ENCODE assay signal across 7 mouse cellular contexts in genomic region chr16:90349700-90350548, GRCm38 (mm10). TPM values are rescaled to one million over a fixed set of nuclear protein-coding genes. Genes with fewer than 3 reads are reported as not detected.
DNase-seq lines count a peak whose midpoint lies in the region; ATAC-seq and TF ChIP-seq lines count a peak whose summit lies in the region.

No protein-coding gene starts in this region.

- H3K27me3 ChIP-seq in embryonic facial prominence, embryonic 15.5 days = no peaks in the 10 kb centered on the region; the same call in 1 of the 2 replicates
- H3K27me3 ChIP-seq in heart, embryonic 10.5 days (ENCODE audit: insufficient read depth, poor library complexity, severe bottlenecking) = no peaks in the 10 kb centered on the region
- no peaks in the 10 kb centered on the region for H3K27me3 ChIP-seq in midbrain, embryonic 11.5 days (ENCODE audit: control insufficient read depth, insufficient read depth, low read length)
- H3K27me3 ChIP-seq in small intestine, adult 2 months (ENCODE audit: control insufficient read depth, insufficient read depth, low read length) = no peaks in the 10 kb centered on the region

- no peak overlapping the region for H3K27ac ChIP-seq in embryonic facial prominence, embryonic 15.5 days (replicated peaks)
- H3K27ac ChIP-seq in heart, embryonic 10.5 days = peak overlapping the region; percentile 62; the same call in 1 of the 2 replicates
- H3K27ac ChIP-seq in midbrain, embryonic 11.5 days (ENCODE audit: low read depth, low read length) = no peak overlapping the region
- no peak overlapping the region for H3K27ac ChIP-seq in small intestine, adult 2 months (ENCODE audit: insufficient read depth, low read depth, low read length)

- no peak overlapping the region for H3K4me2 ChIP-seq in embryonic facial prominence, embryonic 15.5 days (replicated peaks)
- no peak overlapping the region for H3K4me2 ChIP-seq in midbrain, embryonic 11.5 days

- H3K36me3 ChIP-seq in embryonic facial prominence, embryonic 15.5 days = no peaks in the 10 kb centered on the region
- no peaks in the 10 kb centered on the region for H3K36me3 ChIP-seq in heart, embryonic 10.5 days
- H3K36me3 ChIP-seq in midbrain, embryonic 11.5 days (ENCODE audit: control insufficient read depth, insufficient read depth, low read length) = no peaks in the 10 kb centered on the region
- no peaks in the 10 kb centered on the region for H3K36me3 ChIP-seq in small intestine, adult 2 months (ENCODE audit: control insufficient read depth, insufficient read depth, low read length)

- intact Hi-C loops in left cerebral cortex, postnatal 4 days (cut with DNase I) = no loop called here

- TF ChIP-seq CTCF in small intestine, adult 2 months (IDR thresholded peaks at IDR 0.05; ENCODE audit: extremely low read depth, insufficient read length, insufficient replicate concordance, low read depth, low read length) = peak; percentile 8; the same call in 1 of the 2 replicates

- DNase-seq in adrenal gland, postnatal 36 days = peak; percentile 66 to 73
- DNase-seq in heart, embryonic 10.5 days (ENCODE audit: low spot score) = peak; percentile 91
- peak; percentile 60 to 80 for DNase-seq in kidney, adult 8-10 months
- DNase-seq in left cerebral cortex, postnatal 4 days = peak; percentile 61
- DNase-seq in midbrain, embryonic 11.5 days (ENCODE audit: low spot score, missing footprints) = peak; percentile 98

- no peaks in the 10 kb centered on the region for H3K4me1 ChIP-seq in embryonic facial prominence, embryonic 15.5 days
- H3K4me1 ChIP-seq in heart, embryonic 10.5 days = no peaks in the 10 kb centered on the region
- no peaks in the 10 kb centered on the region for H3K4me1 ChIP-seq in midbrain, embryonic 11.5 days (ENCODE audit: control insufficient read depth, insufficient read depth, low read length)
- H3K4me1 ChIP-seq in small intestine, adult 2 months (ENCODE audit: control insufficient read depth, insufficient read depth, insufficient read length, low read length) = no peaks in the 10 kb centered on the region

- H3K9me3 ChIP-seq in embryonic facial prominence, embryonic 15.5 days (replicated peaks) = no peaks in the 10 kb centered on the region
- no peaks in the 10 kb centered on the region for H3K9me3 ChIP-seq in heart, embryonic 10.5 days
- H3K9me3 ChIP-seq in midbrain, embryonic 11.5 days (ENCODE audit: control insufficient read depth, low read length) = no peaks in the 10 kb centered on the region

- H3K9ac ChIP-seq in embryonic facial prominence, embryonic 15.5 days = no peak overlapping the region
- no peak overlapping the region for H3K9ac ChIP-seq in midbrain, embryonic 11.5 days (ENCODE audit: low read length)

- H3K4me3 ChIP-seq in embryonic facial prominence, embryonic 15.5 days (replicated peaks) = no peak overlapping the region
- H3K4me3 ChIP-seq in heart, embryonic 10.5 days = no peak overlapping the region
- H3K4me3 ChIP-seq in midbrain, embryonic 11.5 days (ENCODE audit: low read depth, low read length) = no peak overlapping the region
- H3K4me3 ChIP-seq in small intestine, adult 2 months (ENCODE audit: low read depth, low read length) = no peak overlapping the region

- peak; percentile 87 for ATAC-seq in embryonic facial prominence, embryonic 15.5 days (ENCODE audit: insufficient number of reproducible peaks, low FRiP score, low TSS enrichment, low read depth)
- peak; percentile 96 for ATAC-seq in midbrain, embryonic 11.5 days (ENCODE audit: low FRiP score)

- 29% methylated on average over 12 of the region's 13 CpGs for WGBS in embryonic facial prominence, embryonic 15.5 days
- 28% methylated on average over 13 of the region's 13 CpGs for whole genome bisulfite sequencing in heart, embryonic 10.5 days
- 30% methylated on average over 12 of the region's 13 CpGs for WGBS in midbrain, embryonic 11.5 days
- 28% methylated on average over 13 of the region's 13 CpGs for WGBS in small intestine, adult 2 months

- no peak for TF ChIP-seq POLR2A in small intestine, adult 2 months (IDR thresholded peaks at IDR 0.05; ENCODE audit: low read depth, low read length)

RNA-seq across cellular contexts. Expression of gene Hunk, which starts 35.9 kb away (rescaled TPM):
- total RNA-seq in adrenal gland, postnatal 36 days (2021) = 10 to 100 TPM in 1 of 2 experiments, 1 to 10 TPM in 1; 4.3 to 10.5 TPM
- polyA plus RNA-seq in embryonic facial prominence, embryonic 15.5 days (2015; fragmentation: Nextera tagmentation; extraction: Ambion mirVana) = 12.4 and 12.9 TPM in 2 replicates
- 20.0 and 22.8 TPM in 2 replicates for polyA plus RNA-seq in heart, embryonic 10.5 days (2016; fragmentation: Nextera tagmentation; extraction: Ambion mirVana)
- total RNA-seq in left cerebral cortex, postnatal 4 days (2021) = 10 to 100 TPM; 12.6 to 15.2 TPM
- 9.7 TPM in 2 replicates for polyA plus RNA-seq in midbrain, embryonic 11.5 days (2014; fragmentation: Nextera tagmentation; extraction: Ambion mirVana)
- polyA plus RNA-seq in small intestine, adult 2 months (2012; rRNA removed) = 0.51 and 1.4 TPM in 2 replicates
